Mouse (Mus musculus) embryo, embryonic 10 days (tissue): Measurements from ENCODE around the gene Rps6ka5.
A peak's percentile ranks its signal among the peaks of the same experiment; 100 is the strongest.

Experiments used
- DNase-seq: peaks from one replicate; pipeline ENCODE4 v3.0.0-alpha.2; 2015; ENCODE audit warnings: low spot score

Gene Rps6ka5

GRCm38 (mm10) chr12:100655972-100656371 lies 70.8 kb downstream of the Rps6ka5 start:
- DNase-seq: no peak

GRCm38 (mm10) chr12:100641936-100642335 lies 84.8 kb downstream of the Rps6ka5 start:
- DNase-seq: no peak

- DNase-seq: peak; percentile 64
These were observed 86.1 kb downstream of the Rps6ka5 start for GRCm38 (mm10) chr12:100640726-100641125.

- peak; percentile 57 for DNase-seq
These were observed 87.1 kb downstream of the Rps6ka5 start for GRCm38 (mm10) chr12:100639680-100640079.

- no peak for DNase-seq
These were observed 88.9 kb downstream of the Rps6ka5 start for GRCm38 (mm10) chr12:100637886-100638285.

- DNase-seq: no peak
These were observed 90.0 kb downstream of the Rps6ka5 start for GRCm38 (mm10) chr12:100636733-100637132.

- DNase-seq: no peak
These were observed 90.5 kb downstream of the Rps6ka5 start for GRCm38 (mm10) chr12:100636299-100636633.

- no peak for DNase-seq
These were observed 91.0 kb downstream of the Rps6ka5 start for GRCm38 (mm10) chr12:100635601-100636298.

GRCm38 (mm10) chr12:100633231-100633630 lies 93.6 kb downstream of the Rps6ka5 start:
- DNase-seq: no peak

GRCm38 (mm10) chr12:100631286-100631685 lies 95.5 kb downstream of the Rps6ka5 start:
- no peak for DNase-seq

GRCm38 (mm10) chr12:100629126-100629920 lies 97.5 kb downstream of the Rps6ka5 start:
- DNase-seq: no peak

GRCm38 (mm10) chr12:100626991-100627677 lies 99.6 kb downstream of the Rps6ka5 start:
- no peak for DNase-seq

- no peak for DNase-seq
These were observed 100.4 kb downstream of the Rps6ka5 start for GRCm38 (mm10) chr12:100626273-100626990.

- DNase-seq: no peak
These were observed 101.8 kb downstream of the Rps6ka5 start for GRCm38 (mm10) chr12:100624854-100625447.

GRCm38 (mm10) chr12:100615251-100615650 lies 111.5 kb downstream of the Rps6ka5 start:
- DNase-seq: no peak

- DNase-seq: no peak
These were observed 112.9 kb downstream of the Rps6ka5 start for GRCm38 (mm10) chr12:100613878-100614277.

GRCm38 (mm10) chr12:100613192-100613700 lies 113.5 kb downstream of the Rps6ka5 start:
- DNase-seq: no peak

GRCm38 (mm10) chr12:100609766-100610165 lies 117.0 kb downstream of the Rps6ka5 start:
- DNase-seq: no peak

- no peak for DNase-seq
These were observed 117.7 kb downstream of the Rps6ka5 start for GRCm38 (mm10) chr12:100609064-100609463.

- DNase-seq: peak; percentile 41
These were observed 120.0 kb downstream of the Rps6ka5 start for GRCm38 (mm10) chr12:100606733-100607132.

GRCm38 (mm10) chr12:100605596-100605995 lies 121.2 kb downstream of the Rps6ka5 start:
- no peak for DNase-seq

- peak; percentile 77 for DNase-seq
These were observed 122.2 kb downstream of the Rps6ka5 start for GRCm38 (mm10) chr12:100604540-100604939.
